Mouse (Mus musculus): ENCODE measurements around the gene Rasl10a. TPM values are rescaled to one million over a fixed set of nuclear protein-coding genes. Genes with fewer than 3 reads are reported as not detected.

Rasl10a gene
- polyA plus RNA-seq (2012; fragmentation: generic; extraction: Trizol) = 1.4 TPM

- H3K27me3 ChIP-seq (ENCODE audit: control insufficient read depth, insufficient read depth, insufficient read length) = no peaks in the 10 kb centered on the region
- no peak for TF ChIP-seq MYOG (IDR thresholded peaks at IDR 0.05; ENCODE audit: control insufficient read depth in 1 of 3, insufficient read depth in 1 of 3, insufficient read length in 2 of 3, low read depth in 2 of 3)
- TF ChIP-seq TCF12 (IDR thresholded peaks at IDR 0.05; ENCODE audit: insufficient read depth, poor library complexity, severe bottlenecking) = no peak
- no peak for TF ChIP-seq E2F4 (IDR thresholded peaks at IDR 0.05; ENCODE audit: insufficient read depth)
- no peak for TF ChIP-seq TCF3 (IDR thresholded peaks at IDR 0.05; ENCODE audit: insufficient read length, low read depth)
- TF ChIP-seq POLR2A (IDR thresholded peaks at IDR 0.05; ENCODE audit: insufficient read length, low read depth) = no peak
- no peak for TF ChIP-seq REST (IDR thresholded peaks at IDR 0.05; ENCODE audit: insufficient read depth, insufficient read length)
- TF ChIP-seq SRF (IDR thresholded peaks at IDR 0.05; ENCODE audit: control insufficient read depth, insufficient read length, low read depth) = no peak
- no peak for TF ChIP-seq USF1 (IDR thresholded peaks at IDR 0.05; ENCODE audit: low read depth)
- no peak for TF ChIP-seq CEBPB (IDR thresholded peaks at IDR 0.05; ENCODE audit: insufficient read depth, poor library complexity, severe bottlenecking)
- peak; percentile 70 for TF ChIP-seq POLR2AphosphoS2 (IDR thresholded peaks at IDR 0.05; ENCODE audit: insufficient read length, low read depth)
- peak in 1 of 3 experiments; percentile 7 for TF ChIP-seq MYOD1 (IDR thresholded peaks at IDR 0.05; ENCODE audit: control insufficient read depth in 1 of 3, insufficient read length in 2 of 3, low read depth in 2 of 3)
- TF ChIP-seq MAX (IDR thresholded peaks at IDR 0.05; ENCODE audit: low read depth) = no peak
These were observed at the start of gene Rasl10a for GRCm38 (mm10) chr11:5057856-5058641. Gene Rasl10a (plus strand): TSS chr11:5058128.

GRCm38 (mm10) chr11:5008867-5009266 lies 49.1 kb upstream of the Rasl10a start:
- H3K27me3 ChIP-seq (ENCODE audit: control insufficient read depth, insufficient read depth, insufficient read length) = no peaks in the 10 kb centered on the region
- H3ac ChIP-seq (ENCODE audit: control insufficient read depth, insufficient read length) = no peak overlapping the region
- peaks cover under 1% of the 10 kb centered on the region for H3K36me3 ChIP-seq (ENCODE audit: control insufficient read depth, insufficient read depth)
- no peak overlapping the region for H3K4me3 ChIP-seq
- no peak for TF ChIP-seq MAX (IDR thresholded peaks at IDR 0.05; ENCODE audit: low read depth)
- no peak for TF ChIP-seq SRF (IDR thresholded peaks at IDR 0.05; ENCODE audit: control insufficient read depth, insufficient read length, low read depth)
- TF ChIP-seq TCF3 (IDR thresholded peaks at IDR 0.05; ENCODE audit: insufficient read length, low read depth) = no peak
- no peak for TF ChIP-seq POLR2AphosphoS2 (IDR thresholded peaks at IDR 0.05; ENCODE audit: insufficient read length, low read depth)
- TF ChIP-seq MYOD1 (IDR thresholded peaks at IDR 0.05; ENCODE audit: control insufficient read depth in 1 of 3, insufficient read length in 2 of 3, low read depth in 2 of 3) = no peak
- TF ChIP-seq USF1 (IDR thresholded peaks at IDR 0.05; ENCODE audit: low read depth) = no peak
- TF ChIP-seq MYOG (IDR thresholded peaks at IDR 0.05; ENCODE audit: control insufficient read depth in 1 of 3, insufficient read depth in 1 of 3, insufficient read length in 2 of 3, low read depth in 2 of 3) = no peak
- TF ChIP-seq REST (IDR thresholded peaks at IDR 0.05; ENCODE audit: insufficient read depth, insufficient read length) = no peak
- no peaks in the 10 kb centered on the region for H3K79me2 ChIP-seq (ENCODE audit: control insufficient read depth, insufficient read depth)
- H3K4me2 ChIP-seq (ENCODE audit: low read depth) = peak overlapping the region; percentile 83

More at GRCm38 (mm10) chr11:5057856-5058641, at the start of gene Rasl10a:
- Histone ChIP-seq H3K79me2 (ENCODE audit: control insufficient read depth, insufficient read depth) (peaks cover 4% of the 10 kb centered on the region), H3K36me3 (ENCODE audit: control insufficient read depth, insufficient read depth) (no peaks in the 10 kb centered on the region), H3K4me3 (no peak within 1 kb of the TSS), H3K4me2 (ENCODE audit: low read depth) (peak within 1 kb of the TSS; percentile 49), H3ac (ENCODE audit: control insufficient read depth, insufficient read length) (no peak within 1 kb of the TSS)

GRCm38 (mm10) chr11:5009354-5010074 lies 48.4 kb upstream of the Rasl10a start:
- Histone ChIP-seq H3ac (ENCODE audit: control insufficient read depth, insufficient read length) (no peak overlapping the region), H3K36me3 (ENCODE audit: control insufficient read depth, insufficient read depth) (no peaks in the 10 kb centered on the region), H3K79me2 (ENCODE audit: control insufficient read depth, insufficient read depth) (no peaks in the 10 kb centered on the region), H3K27me3 (ENCODE audit: control insufficient read depth, insufficient read depth, insufficient read length) (no peaks in the 10 kb centered on the region), H3K4me2 (ENCODE audit: low read depth) (peak overlapping the region; percentile 83), H3K4me3 (no peak overlapping the region)
- TF ChIP-seq SRF (IDR thresholded peaks at IDR 0.05; ENCODE audit: control insufficient read depth, insufficient read length, low read depth) (no peak), POLR2AphosphoS2 (IDR thresholded peaks at IDR 0.05; ENCODE audit: insufficient read length, low read depth) (no peak), TCF12 (IDR thresholded peaks at IDR 0.05; ENCODE audit: insufficient read depth, poor library complexity, severe bottlenecking) (no peak), MYOG (IDR thresholded peaks at IDR 0.05; ENCODE audit: control insufficient read depth in 1 of 3, insufficient read depth in 1 of 3, insufficient read length in 2 of 3, low read depth in 2 of 3) (peak in 1 of 3 experiments; percentile 79), MYOD1 (IDR thresholded peaks at IDR 0.05; ENCODE audit: control insufficient read depth in 1 of 3, insufficient read length in 2 of 3, low read depth in 2 of 3) (peak; percentile 36 to 60 (median 49)), REST (IDR thresholded peaks at IDR 0.05; ENCODE audit: insufficient read depth, insufficient read length) (no peak)

- peak overlapping the region; percentile 83 for H3K4me2 ChIP-seq (ENCODE audit: low read depth)
- no peak overlapping the region for H3K4me3 ChIP-seq
- TF ChIP-seq CEBPB (IDR thresholded peaks at IDR 0.05; ENCODE audit: insufficient read depth, poor library complexity, severe bottlenecking) (no peak), USF1 (IDR thresholded peaks at IDR 0.05; ENCODE audit: low read depth) (peak; percentile 34), MYOD1 (IDR thresholded peaks at IDR 0.05; ENCODE audit: control insufficient read depth in 1 of 3, insufficient read length in 2 of 3, low read depth in 2 of 3) (peak in 2 of 3 experiments; percentile 6 to 8)
- H3K79me2 ChIP-seq (ENCODE audit: control insufficient read depth, insufficient read depth) = no peaks in the 10 kb centered on the region
- peaks cover 5% of the 10 kb centered on the region for H3K36me3 ChIP-seq (ENCODE audit: control insufficient read depth, insufficient read depth)
- H3K27me3 ChIP-seq (ENCODE audit: control insufficient read depth, insufficient read depth, insufficient read length) = no peaks in the 10 kb centered on the region
- H3ac ChIP-seq (ENCODE audit: control insufficient read depth, insufficient read length) = no peak overlapping the region
These were observed 47.7 kb upstream of the Rasl10a start for GRCm38 (mm10) chr11:5010205-5010604.

Measured in myocyte (in vitro differentiated cells).